Mouse (Mus musculus) 416B (cell line): ENCODE data around the gene Tbc1d32.
"Not testable (repeated sequence)": the region's sequence is repeated elsewhere in the genome, so short reads cannot be mapped to it uniquely, and the experiment has no call there.

Source experiments
- DNase-seq: peaks from one replicate; pipeline ENCODE4 v3.0.0; 2011; ENCODE audit warnings: low read depth

Gene Tbc1d32

GRCm38 (mm10) chr10:56228568-56229209, at the start of gene Tbc1d32:
Tbc1d32 (minus strand) TSS chr10:56228689.
- peak; percentile 92 for DNase-seq

DNA sequence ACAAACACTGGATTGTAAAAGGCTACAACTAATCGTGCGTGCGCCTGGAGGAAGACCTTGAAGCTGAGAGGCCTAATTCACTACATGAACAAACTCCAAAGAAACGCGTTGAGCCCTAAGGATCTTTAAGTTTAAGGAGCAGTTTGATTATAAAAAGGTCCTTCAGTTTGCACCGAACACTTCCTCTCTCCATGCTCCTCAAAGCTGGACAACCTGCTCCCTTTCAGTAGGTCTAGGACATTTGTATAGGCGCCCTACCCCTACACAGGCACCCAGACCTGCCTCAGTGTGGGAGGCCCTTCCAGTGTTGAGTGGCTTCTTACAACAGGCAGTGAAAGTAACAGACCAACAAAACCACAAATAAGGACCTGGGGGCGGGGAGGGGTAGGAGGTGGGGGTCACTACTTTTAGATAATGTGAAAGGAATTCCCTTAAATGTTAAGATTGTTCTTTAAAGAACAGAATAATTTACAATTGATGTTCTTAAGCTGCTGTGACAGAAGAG, 666 bp downstream of the Tbc1d32 start:
- peak; percentile 39 for DNase-seq

DNA sequence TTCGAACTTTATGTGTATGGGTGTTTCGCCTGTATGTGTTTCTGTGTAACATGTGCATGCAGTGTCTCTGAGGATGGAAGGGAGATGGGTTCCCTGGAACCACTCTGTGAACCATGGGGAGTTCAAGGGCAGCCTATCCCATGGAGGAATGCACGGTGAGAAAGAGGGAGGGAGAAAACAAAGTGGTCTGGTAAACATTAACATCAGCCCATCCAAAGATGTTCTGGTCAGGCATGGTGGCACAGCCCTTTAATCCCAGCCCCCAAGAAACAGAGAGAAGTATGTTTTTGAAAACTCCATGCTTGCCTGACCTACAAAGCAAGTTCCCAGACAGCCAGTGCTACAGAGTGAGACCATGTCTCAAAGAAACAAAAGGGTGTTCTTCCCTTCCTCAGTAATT, 12.7 kb downstream of the Tbc1d32 start:
- DNase-seq, result no peak

DNA sequence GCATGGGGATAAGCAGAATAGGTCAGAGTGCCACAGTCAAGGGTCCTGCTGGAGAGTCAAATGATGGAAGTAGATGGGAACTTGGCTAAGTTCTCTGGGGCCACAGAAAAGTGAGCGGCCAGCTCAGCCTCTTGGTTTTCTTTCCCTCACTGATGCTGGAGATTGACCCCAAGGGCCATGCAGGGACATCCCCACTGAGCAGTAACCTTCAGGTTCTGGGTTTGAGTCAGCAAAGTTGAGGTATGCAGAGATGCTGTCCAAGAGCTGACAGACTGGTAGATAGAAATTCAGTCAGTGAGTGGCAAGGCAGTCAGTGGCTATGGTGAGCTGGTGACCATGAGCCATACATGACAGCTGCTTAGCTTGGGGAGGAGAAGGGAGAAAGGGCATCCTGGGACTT, 18.1 kb downstream of the Tbc1d32 start:
- no peak for DNase-seq

GRCm38 (mm10) chr10:56206802-56207404, 21.6 kb downstream of the Tbc1d32 start:
- no peak for DNase-seq

DNA sequence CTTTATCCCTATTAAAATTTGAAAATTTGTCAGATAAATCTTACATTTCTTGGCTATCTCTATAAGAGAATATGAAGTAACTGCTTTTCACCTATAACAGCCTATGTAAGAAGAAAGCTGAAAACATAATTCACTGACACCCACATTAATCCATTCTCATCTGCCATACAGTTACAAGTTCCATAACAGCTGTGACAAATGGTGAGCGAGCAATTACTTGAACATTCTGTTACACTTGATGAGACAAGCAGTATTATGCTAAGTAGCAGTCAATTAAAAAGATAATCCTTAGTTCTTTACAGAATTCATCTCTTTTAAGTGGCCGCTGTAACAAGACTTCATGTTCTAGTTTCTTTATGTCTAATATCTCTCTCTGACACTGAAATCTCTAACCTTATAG, 24.1 kb downstream of the Tbc1d32 start:
- DNase-seq, result no peak

DNA sequence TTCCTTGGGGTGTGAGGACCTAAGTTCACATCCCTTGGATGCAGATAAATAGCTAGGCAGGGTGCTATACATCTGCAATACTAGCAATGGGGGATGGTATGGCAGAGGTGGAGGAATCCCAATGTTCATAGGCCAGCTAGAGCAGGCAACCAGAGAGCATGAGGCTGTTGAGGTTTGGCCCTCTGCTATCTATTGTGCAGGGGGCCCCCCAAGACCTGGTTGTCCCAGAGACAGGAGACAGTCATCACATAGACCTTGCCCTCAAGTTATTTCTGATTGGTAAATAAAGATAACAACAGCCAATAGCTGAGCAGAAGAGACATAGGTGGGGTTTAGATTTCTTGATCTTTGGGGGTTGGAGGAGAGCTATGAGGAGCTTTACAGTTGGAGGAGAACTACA, 28.6 kb downstream of the Tbc1d32 start:
- DNase-seq, result no peak

DNA sequence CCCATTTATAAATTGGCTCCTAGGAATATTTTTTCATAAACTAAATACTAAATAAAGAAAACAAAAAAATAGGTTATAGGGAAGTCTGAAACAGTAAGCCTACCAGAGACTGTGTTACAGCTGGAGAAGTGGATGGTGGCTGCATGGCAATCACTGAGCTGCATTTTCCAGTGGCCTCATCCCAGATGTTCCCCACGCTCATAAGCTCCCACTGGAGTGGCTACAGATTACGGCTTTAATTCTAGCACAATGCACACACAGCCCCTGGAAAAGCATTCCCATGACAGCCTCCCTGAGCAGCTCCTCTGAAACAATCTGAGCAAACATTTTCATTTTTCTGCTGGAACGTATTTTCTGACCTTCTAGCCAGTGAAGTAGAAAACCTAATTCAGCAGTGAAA, 29.8 kb downstream of the Tbc1d32 start:
- no peak for DNase-seq

GRCm38 (mm10) chr10:56194310-56194709, 34.2 kb downstream of the Tbc1d32 start:
- DNase-seq, result no peak

DNA sequence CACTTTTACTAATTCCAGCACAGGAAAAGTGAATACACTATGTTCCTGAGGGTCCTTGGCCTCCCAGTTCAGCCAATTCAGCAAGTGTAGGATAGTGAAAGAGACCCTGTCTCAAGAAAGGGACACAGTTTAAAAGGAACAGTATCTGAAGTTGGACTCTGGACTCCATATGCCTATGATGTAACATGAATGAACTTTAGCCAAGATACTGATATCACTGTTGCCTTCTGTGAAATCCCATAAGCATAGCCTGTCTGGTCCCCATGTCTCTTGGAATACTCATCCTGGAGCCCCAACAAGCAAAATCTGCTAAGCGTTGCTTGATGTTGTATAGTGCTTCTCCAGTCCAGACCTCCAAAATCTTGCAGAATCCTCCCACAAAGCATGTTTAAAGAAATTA, 46.8 kb downstream of the Tbc1d32 start:
- no peak for DNase-seq

DNA sequence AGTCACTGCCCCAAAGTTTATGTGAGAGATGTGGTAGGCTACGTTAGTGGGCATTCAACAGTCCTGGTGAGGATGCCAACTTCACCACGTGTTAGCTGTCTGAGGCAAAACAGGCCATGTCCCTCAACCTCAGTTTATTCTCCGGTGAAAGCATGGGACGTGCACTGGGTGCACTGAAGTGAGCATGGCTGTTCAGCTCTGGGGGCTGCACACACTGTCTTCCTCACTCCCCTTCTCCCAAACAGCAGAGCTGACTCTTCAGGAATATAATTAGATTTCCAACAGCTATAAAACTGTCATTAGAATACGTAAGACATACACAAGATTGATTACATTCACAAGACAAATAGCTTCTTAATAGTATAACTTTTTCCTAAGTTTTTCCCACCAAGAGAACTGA, 55.3 kb downstream of the Tbc1d32 start:
- DNase-seq, result no peak

GRCm38 (mm10) chr10:56167721-56168120, 60.8 kb downstream of the Tbc1d32 start:
- DNase-seq, result not testable (repeated sequence)

DNA sequence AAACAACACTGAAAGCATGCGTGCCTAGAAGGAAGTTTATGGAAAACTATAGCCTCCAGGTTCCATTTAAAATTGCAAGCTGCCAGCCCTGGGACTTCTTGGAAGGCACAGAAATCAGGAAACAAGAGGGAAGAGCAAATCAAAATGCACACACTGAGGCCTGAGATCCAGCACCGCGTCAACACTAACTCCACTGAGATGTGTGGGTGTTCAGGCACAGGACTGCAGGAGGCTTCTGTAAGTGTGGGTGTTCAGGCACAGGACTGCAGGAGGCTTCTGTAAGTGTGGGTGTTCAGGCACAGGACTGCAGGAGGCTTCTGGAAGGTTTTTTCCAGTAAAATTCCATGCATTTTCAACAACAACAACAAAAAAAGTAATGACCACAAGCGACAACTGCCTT, 62.7 kb downstream of the Tbc1d32 start:
- DNase-seq, result no peak

DNA sequence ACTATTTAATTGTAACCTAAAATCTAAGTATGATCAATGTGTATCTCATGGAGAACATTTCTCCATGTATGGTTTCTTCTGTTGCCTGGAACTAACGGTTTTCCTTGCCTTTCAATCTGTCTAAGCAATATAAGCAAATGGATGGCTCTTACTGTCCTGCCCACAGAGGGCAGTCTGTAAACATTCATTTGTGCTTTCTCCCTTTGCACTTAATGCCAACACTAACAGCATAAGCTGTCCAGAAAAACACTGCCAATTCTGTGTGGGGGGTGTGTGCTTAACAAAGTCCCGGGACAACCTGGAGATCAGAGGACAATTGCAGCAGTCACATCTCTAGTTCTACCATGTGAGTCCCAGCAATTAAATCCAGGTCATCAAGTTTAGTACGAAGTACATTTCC, 64.1 kb downstream of the Tbc1d32 start:
- DNase-seq, result peak; percentile 5

DNA sequence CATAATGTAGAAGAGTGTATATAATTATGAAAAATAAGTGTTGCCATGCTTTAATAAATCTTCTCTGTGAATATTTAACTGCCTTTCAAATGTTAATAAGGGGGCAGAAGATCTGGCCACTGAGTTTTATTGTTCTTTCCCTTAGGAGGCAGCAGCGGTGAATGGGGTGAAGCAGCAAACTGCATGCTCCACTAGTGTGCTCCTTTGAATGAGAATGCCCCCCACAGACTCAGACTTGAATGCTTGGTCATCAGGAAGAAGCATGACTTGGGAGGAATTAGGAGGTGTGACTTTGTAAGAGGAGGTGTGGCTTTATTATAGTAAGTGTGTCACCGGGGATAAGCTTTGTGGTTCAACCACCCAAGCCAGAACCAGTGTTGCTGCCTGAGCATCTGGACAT, 69.7 kb downstream of the Tbc1d32 start:
- peak; percentile 39 for DNase-seq

DNA sequence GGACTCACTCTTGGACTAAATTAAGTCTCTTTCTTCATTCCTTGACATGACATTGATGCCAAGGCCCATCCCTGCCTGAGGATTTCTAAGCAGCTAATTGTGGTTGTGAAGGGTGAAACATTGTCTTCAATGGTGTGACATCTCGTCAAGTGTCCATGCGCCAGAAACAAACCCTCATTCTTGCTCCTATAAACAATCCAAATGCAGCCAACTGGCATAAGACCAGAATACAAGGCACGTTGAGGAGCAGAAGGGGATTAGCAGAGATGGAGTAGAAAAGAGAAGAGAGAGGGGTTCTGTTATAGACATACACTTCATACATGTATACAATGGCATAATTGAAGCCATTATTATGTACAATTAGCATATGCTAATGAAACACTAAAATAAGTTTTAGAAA, 70.3 kb downstream of the Tbc1d32 start:
- no peak for DNase-seq

- DNase-seq, result peak; percentile 5
Measured at GRCm38 (mm10) chr10:56156956-56157355, 71.5 kb downstream of the Tbc1d32 start.

DNA sequence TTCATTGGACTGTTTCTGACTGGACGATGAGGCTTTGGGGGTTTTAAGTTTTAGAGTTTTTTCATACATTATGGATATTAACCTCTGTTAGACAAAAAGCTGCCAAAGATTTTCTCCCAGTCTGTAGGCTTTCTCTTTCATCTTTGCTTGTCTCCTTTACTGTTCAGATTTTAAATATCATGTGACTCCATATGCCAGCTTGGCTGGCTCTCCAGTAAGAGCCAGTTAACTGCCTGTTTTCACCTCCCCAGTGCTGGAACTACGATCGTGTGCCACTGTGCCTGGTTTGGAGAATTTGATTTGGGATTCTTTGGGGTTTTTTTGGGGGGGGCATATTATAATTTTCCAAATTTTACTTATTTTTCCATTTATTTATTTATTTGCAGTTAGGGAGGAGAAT, 79.6 kb downstream of the Tbc1d32 start:
- DNase-seq, result no peak

DNA sequence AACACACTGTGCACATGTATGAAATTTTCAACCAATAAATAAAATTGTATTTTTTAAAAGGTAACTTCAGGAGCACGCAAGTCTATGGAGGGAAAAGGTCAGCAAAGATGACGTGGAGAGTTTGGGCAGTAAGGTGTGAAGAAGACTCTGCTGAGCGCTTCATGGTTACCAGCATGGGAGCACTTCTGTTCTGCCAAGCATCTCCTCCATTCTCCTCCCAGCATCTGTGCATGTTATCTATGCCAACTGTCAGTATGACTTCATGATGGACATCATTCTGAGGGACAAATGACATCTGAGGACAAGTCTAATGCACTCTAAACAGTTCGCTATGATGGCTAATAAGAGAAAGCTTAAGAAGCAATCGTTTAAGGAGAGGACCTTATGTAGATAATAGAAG, 91.3 kb downstream of the Tbc1d32 start:
- no peak for DNase-seq

DNA sequence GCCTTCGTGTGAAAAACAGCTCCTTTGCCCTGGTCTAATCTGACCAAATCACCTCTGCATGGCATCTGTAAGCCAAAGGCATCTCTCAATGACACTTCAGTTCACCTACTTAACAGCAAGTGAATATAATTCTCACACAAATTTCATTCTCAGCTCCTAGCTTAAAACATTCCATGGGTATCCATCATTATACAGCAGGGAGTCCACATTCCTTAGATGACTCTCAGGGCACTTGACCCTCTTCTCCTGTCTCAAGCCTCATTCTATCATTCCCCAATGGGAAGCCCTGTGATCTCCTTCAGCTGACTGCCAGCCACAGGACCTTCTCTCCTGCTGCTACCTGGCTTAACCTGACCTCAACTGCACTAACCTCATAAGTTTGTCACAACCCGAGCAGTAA, 98.8 kb downstream of the Tbc1d32 start:
- DNase-seq, result no peak

- no peak for DNase-seq
Measured at GRCm38 (mm10) chr10:56126972-56127371, 101.5 kb downstream of the Tbc1d32 start.

GRCm38 (mm10) chr10:56115636-56116180, 112.8 kb downstream of the Tbc1d32 start:
- no peak for DNase-seq

DNA sequence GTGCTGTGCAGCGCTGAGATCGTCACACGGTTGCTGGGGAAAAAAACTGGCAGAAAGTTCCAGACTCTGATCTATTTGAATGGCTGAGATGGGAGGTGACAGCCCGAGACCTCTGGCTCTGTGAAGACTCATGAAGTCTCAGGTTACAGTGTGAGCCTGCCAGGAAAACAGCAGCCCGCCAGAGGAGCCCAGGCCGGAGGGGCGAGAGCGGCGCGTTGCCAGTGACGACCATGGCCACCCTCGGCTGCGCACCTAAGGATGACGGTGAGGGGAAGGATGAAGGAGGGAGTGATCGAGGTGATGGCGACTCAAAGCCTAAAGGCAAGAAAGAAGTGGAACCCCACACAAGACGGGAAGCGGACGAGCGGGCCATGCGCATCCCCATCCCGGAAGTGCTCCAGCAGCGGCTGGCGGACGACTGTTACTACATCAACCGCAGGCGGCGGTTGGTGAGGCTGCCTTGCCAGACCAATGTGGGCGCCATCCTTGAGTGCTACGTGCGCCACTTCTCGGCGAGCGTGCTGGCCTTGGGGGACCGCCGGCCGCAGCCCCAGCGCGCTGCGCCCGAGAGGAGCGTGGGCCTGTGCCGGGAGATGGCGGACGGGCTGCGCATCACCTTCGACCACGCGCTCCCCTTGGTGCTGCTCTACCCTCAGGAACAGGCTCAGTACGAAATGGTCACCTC, 113.4 kb downstream of the Tbc1d32 start:
- DNase-seq, result no peak
